Mouse (Mus musculus) cerebellum, adult 2 months (tissue): ENCODE results near the gene Slc26a3. TPM values are rescaled to one million over a fixed set of nuclear protein-coding genes. Genes with fewer than 3 reads are reported as not detected.

Experiments
- DNase-seq, 2 experiments: peaks; one replicate each; pipeline ENCODE4 v3.0.0; 2021
- H3K27ac ChIP-seq: fragments of 200-500 bp; 2 replicates; pipeline ENCODE4 v1.5.1; 2012; ENCODE audit warnings: low read length, control low read depth, inconsistent platforms; ENCODE audit not compliant: insufficient read depth
- H3K27me3 ChIP-seq: fragments of 200-500 bp; 2 replicates; pipeline ENCODE4 v1.6.1; 2012; ENCODE audit warnings: inconsistent platforms, mild to moderate bottlenecking, low read length, moderate library complexity; ENCODE audit not compliant: control insufficient read depth, insufficient read depth
- H3K4me1 ChIP-seq: fragments of 200-500 bp; 2 replicates; pipeline ENCODE4 v1.6.1; 2011; ENCODE audit warnings: low read length; ENCODE audit not compliant: control insufficient read depth, insufficient read depth
- H3K4me3 ChIP-seq: fragments of 200-500 bp; replicated peaks from 2 replicates; pipeline ENCODE3; 2011; ENCODE audit warnings: mild to moderate bottlenecking, low read depth, low read length, control low read depth; ENCODE audit not compliant: insufficient read depth
- CTCF ChIP-seq: fragments of 200-500 bp; IDR thresholded peaks from 2 replicates; pipeline ENCODE4 v1.5.1; 2011; ENCODE audit warnings: low read depth, mild to moderate bottlenecking, control low read depth, low read length, moderate library complexity, borderline replicate concordance; ENCODE audit not compliant: insufficient read depth
- POLR2A ChIP-seq: fragments of 200-500 bp; IDR thresholded peaks from 2 replicates; pipeline ENCODE4 v1.6.1; 2011; ENCODE audit warnings: low read length, control low read depth, borderline replicate concordance; ENCODE audit not compliant: insufficient read depth
- WGBS: fragments of 180-500 bp; shearing (Covaris S2); methylation state at CpG from one replicate; pipeline ENCODE4 v1.1.7; 2018; 5-methylcytosine and 5-hydroxymethylcytosine counted together
- polyA plus RNA-seq: library from polyadenylated mRNA; depleted of rRNA; stranded (reverse); fragments of >200 nt; gene quantifications from 2 replicates; pipeline ENCODE4 v1.2.3, GENCODE M21; 2012

Gene Slc26a3
- polyA plus RNA-seq, 1 experiment = 0.08 TPM

DNA sequence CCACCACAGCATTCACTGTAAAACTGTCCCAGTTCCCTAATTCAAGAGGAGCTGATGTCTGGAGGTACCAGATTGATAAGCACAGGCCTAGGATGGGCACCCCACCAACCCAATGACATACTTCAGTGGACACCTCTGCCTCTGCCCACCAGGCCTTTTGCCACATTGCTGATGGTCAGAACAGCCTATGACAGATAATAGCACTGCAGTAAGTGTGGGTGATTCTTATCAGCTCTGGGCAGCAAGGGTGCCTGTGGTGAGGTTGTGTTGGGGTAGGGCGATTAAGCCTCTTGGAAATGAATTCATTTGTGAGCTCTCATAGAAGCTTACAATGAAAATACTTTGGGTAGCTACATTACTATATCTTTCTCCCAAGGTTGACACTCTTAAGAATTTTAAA is 5.2 kb downstream of the Slc26a3 start:
- no peak for TF ChIP-seq POLR2A
- TF ChIP-seq CTCF = no peak
- no peak overlapping the region for H3K27ac ChIP-seq
- no peak for DNase-seq
- H3K4me3 ChIP-seq = no peak overlapping the region
- H3K4me1 ChIP-seq = no peaks in the 10 kb centered on the region
- H3K27me3 ChIP-seq = no peaks in the 10 kb centered on the region
- WGBS = 100% methylated on average over 1 of the region's 1 CpGs

DNA sequence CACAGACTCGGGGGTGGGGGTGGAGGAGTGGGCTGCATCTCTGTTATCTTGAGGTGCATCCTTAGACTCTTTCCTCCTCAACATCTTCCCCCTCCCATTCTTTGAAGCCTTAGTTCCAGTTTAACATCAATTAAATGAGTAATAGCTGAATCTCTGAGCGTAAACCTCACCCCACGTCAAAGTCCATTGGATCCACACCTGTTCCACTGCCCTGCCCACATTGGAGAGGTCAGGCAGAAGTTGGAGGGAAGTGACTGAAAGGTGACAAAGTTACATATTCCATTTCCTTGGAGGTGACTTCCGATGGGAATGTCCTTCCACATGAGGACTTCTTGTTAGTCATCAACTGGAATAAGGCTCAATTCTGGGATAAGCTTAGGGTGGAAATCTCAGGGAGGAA is 7.0 kb downstream of the Slc26a3 start:
- 88% methylated on average over 4 of the region's 4 CpGs for WGBS
- Histone ChIP-seq H3K4me1 (no peaks in the 10 kb centered on the region), H3K4me3 (no peak overlapping the region), H3K27me3 (no peaks in the 10 kb centered on the region), H3K27ac (no peak overlapping the region)
- no peak for TF ChIP-seq POLR2A
- TF ChIP-seq CTCF = no peak
- no peak for DNase-seq

DNA sequence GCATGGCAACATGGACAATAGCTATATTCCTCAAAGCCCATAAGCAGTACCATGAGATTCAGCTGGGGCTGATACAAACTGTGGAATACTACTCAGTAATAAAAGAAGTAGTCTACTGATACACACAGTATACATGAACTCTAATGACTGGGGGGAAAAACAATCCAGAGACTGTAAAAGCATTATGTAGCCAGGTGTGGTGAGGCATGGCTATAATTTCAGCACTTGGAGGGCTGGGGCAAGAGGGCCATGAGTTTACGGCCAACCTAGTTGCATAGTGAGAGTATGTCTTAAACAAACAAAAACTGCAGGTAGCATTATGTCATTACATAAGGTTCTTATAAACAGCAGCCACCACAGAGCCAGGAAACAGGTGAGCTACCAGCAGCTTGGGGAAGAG is 10.2 kb downstream of the Slc26a3 start:
- Histone ChIP-seq H3K4me1 (no peaks in the 10 kb centered on the region), H3K27me3 (no peaks in the 10 kb centered on the region), H3K4me3 (no peak overlapping the region), H3K27ac (no peak overlapping the region)
- no peak for TF ChIP-seq POLR2A
- TF ChIP-seq CTCF = no peak
- DNase-seq = no peak
- WGBS = 95% methylated on average over 1 of the region's 1 CpGs

DNA sequence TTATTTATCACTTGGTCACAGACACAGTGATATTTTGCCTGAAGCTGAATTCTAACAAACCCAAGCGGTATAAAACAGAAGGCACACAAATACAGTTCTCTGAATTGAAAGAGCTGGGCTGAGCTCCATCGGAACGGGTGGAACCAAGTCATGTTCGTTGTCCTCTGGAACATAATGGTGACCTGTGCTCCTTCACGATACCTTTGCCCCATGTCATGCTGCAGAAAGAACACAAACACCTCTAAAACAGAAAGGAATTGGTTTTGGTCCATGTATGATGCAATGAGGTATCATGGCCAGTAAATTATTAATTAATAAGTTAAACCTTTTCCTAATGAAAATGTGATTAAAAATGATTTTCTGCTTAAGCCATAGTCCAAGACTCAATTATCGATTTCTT is 11.3 kb downstream of the Slc26a3 start:
- Histone ChIP-seq H3K4me1 (no peaks in the 10 kb centered on the region), H3K4me3 (no peak overlapping the region), H3K27me3 (no peaks in the 10 kb centered on the region), H3K27ac (no peak overlapping the region)
- no peak for DNase-seq
- 87% methylated on average over 6 of the region's 6 CpGs for WGBS
- TF ChIP-seq CTCF = no peak

DNA sequence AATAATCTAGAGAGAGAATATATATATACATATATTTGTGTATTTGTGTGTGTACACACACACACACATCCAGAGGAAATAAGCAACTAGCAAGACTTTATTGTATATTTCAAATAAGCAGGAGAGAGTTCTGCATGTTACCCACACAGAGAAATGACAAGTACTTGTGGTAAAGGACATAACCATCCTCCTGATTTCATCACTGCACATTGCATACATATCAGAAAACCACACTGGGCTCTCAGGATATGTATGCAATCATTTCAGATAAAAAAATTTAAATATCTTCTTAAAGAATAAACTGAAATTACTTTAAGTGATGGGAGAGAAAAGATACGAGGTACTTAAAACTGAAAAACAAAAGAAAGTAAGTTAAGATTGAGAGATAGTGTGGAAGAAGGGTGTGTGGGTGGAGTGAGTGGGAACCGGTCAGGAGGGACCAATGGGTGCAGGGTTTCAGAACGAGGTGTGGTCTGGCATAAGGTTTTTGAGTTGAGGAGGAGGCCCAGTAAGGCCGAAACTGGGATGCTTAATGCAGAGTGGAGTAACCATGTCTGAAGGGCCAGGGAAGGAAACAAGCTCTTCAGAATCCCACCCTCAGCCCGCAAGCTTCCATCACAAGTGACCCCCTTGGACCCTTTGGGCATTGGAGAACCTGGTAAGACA is 14.0 kb downstream of the Slc26a3 start:
- WGBS = 79% methylated on average over 5 of the region's 5 CpGs
- TF ChIP-seq POLR2A = no peak
- no peak for TF ChIP-seq CTCF

DNA sequence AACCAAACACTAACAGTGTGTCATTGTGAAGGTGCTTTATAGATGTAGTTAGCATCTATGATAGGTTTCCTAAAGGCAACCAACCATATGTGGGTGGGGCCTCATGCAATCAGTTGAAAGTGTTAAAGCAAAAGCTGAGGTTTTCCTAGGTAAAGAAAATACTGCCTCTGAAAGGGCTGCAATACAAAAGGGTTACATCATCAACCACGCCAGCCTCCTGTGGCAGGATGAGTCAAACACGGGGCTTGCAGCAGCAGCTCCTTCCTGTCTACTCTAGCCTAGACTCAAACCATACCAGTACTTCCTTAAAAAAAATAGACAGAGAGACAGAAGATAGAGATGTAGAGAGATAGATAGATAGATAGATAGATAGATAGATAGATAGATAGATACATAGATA is 25.3 kb downstream of the Slc26a3 start:
- DNase-seq = no peak
- H3K27ac ChIP-seq = no peak overlapping the region
- no peaks in the 10 kb centered on the region for H3K4me1 ChIP-seq
- no peak overlapping the region for H3K4me3 ChIP-seq
- no peaks in the 10 kb centered on the region for H3K27me3 ChIP-seq
- 67% methylated on average over 2 of the region's 2 CpGs for WGBS
- TF ChIP-seq CTCF (no peak), POLR2A (no peak)

More for the DNA sequence above, 14.0 kb downstream of the Slc26a3 start:
- Histone ChIP-seq H3K4me3 (no peak overlapping the region), H3K27ac (no peak overlapping the region), H3K4me1 (no peaks in the 10 kb centered on the region), H3K27me3 (no peaks in the 10 kb centered on the region)
- DNase-seq = no peak

DNA sequence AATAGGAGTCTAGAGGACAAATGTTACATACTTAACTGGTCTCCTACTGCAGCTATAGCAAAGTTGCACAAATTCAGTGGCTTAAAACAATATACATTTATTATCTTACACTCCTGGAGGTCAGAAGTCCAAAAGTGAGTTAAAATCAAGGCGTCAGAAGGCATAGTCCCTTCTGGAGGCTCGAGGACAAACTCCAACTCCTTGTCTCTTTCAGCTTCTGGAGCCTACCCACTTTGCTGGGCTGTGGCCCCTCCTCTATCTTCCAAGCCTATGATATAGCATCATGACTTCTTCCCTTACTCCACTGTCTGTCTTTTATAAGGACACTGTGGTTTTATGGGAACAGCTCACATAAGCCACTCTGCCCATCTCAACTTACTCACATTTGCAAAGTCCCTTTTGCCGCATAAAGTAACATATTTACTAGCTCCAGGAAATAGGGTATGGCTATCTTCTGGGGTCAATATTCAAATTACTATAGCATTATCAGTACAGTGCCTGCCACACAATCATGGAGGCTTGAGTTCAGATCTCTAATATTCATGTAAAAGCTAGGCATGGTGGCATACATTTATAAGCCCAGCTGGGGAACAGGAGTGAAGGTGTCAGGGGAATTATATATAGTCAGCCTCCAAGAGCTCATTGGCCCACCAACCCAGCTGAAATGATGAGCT is 31.4 kb downstream of the Slc26a3 start:
- no peak overlapping the region for H3K27ac ChIP-seq
- DNase-seq = no peak
- no peak overlapping the region for H3K4me3 ChIP-seq
- no peaks in the 10 kb centered on the region for H3K4me1 ChIP-seq
- H3K27me3 ChIP-seq = no peaks in the 10 kb centered on the region
- TF ChIP-seq POLR2A (no peak), CTCF (no peak)
- 72% methylated on average over 3 of the region's 3 CpGs for WGBS

DNA sequence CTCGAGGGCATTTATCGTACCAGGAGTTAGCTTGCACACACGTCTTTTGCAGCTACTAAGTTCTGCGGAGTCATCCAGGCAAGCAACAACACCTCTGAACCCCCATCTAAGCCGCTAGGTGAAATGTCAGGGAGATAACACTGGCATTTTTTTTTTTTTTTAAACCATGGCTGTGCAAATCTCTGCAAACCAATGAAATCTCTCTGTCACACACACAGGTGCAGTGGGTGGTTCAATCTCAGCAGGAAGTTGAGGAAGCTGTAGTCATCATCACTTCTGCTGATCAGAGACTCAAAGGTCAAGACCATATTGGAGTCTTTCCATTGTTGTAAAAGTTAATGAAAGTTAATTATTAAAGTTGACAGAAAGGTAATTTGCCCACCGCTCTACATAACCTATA is 47.1 kb downstream of the Slc26a3 start:
- no peak for DNase-seq
- 78% methylated on average over 6 of the region's 6 CpGs for WGBS
- TF ChIP-seq POLR2A (no peak), CTCF (no peak)
- Histone ChIP-seq H3K27ac (no peak overlapping the region), H3K4me3 (no peak overlapping the region), H3K4me1 (no peaks in the 10 kb centered on the region), H3K27me3 (no peaks in the 10 kb centered on the region)
